Mouse (Mus musculus) embryonic facial prominence, embryonic 15.5 days (tissue): ENCODE results near the gene Gm49355. TPM values are rescaled to one million over a fixed set of nuclear protein-coding genes. Genes with fewer than 3 reads are reported as not detected.

Experiments used
- polyA plus RNA-seq: library from polyadenylated mRNA; unstranded; fragments of >200 nt; fragmentation: Nextera tagmentation; extraction: Ambion mirVana; gene quantifications from 2 replicates; pipeline ENCODE4 v1.2.1, GENCODE M21; 2015

Gene Gm49355
- polyA plus RNA-seq, 1 experiment from 2014 or later = 0.35 TPM

Other genes starting within 250 kb of the Gm49355 start
- 51.2 and 57.5 TPM in 2 replicates for gene 3830406C13Rik, start 197 bp downstream of the Gm49355 start, polyA plus RNA-seq
- gene Fezf2, start 64.2 kb downstream of the Gm49355 start, polyA plus RNA-seq = 0.39 and 1.4 TPM in 2 replicates